Mouse (Mus musculus): ENCODE measurements around the gene Elmo1. TPM values are rescaled to one million over a fixed set of nuclear protein-coding genes. Genes with fewer than 3 reads are reported as not detected.

Elmo1 gene
- total and polyA plus RNA-seq, 3 experiments: 5.2 to 7.6 TPM; not detected in 1

GRCm38 (mm10) chr13:20349754-20350153, 259.4 kb downstream of the Elmo1 start:
- no peaks in the 10 kb centered on the region for H3K27me3 ChIP-seq (ENCODE audit: control insufficient read depth in 1 of 2, insufficient read depth in 2 of 2, low read length in 2 of 2)
- no peaks in the 10 kb centered on the region for H3K9me3 ChIP-seq (replicated peaks; ENCODE audit: insufficient read depth, low read length)
- no peak for DNase-seq (ENCODE audit: low read depth, low spot score)
- H3K4me1 ChIP-seq (ENCODE audit: control insufficient read depth in 1 of 2, insufficient read depth in 2 of 2, low read length in 2 of 2): no peaks in the 10 kb centered on the region
- no peaks in the 10 kb centered on the region for H3K79me2 ChIP-seq (ENCODE audit: control insufficient read depth, insufficient read depth, low read length, poor library complexity)
- no peaks in the 10 kb centered on the region for H3K36me3 ChIP-seq (ENCODE audit: control insufficient read depth in 1 of 2, insufficient read depth in 2 of 2, low read length in 2 of 2)
- H3K4me3 ChIP-seq (ENCODE audit: control insufficient read depth in 1 of 2, insufficient read depth in 1 of 2, low read depth in 2 of 2, low read length in 2 of 2): no peak overlapping the region
- no peak overlapping the region for H3K9ac ChIP-seq (ENCODE audit: control insufficient read depth, low read depth, low read length, poor library complexity, severe bottlenecking)
- no peak for TF ChIP-seq SIN3A (IDR thresholded peaks at IDR 0.05; ENCODE audit: low read length)
- no peak for TF ChIP-seq NRF1 (IDR thresholded peaks at IDR 0.05; ENCODE audit: insufficient read depth, low read depth, low read length, poor library complexity, severe bottlenecking)
- TF ChIP-seq ZC3H11A (IDR thresholded peaks at IDR 0.05; ENCODE audit: low read depth, low read length): no peak
- no peak for TF ChIP-seq MAFK (IDR thresholded peaks at IDR 0.05; ENCODE audit: borderline replicate concordance, low read depth, low read length)
- no peak for TF ChIP-seq ZMIZ1 (IDR thresholded peaks at IDR 0.05; ENCODE audit: low read depth, low read length)
- no peak for TF ChIP-seq HCFC1 (IDR thresholded peaks at IDR 0.05; ENCODE audit: low read depth, low read length)
- TF ChIP-seq MYB (IDR thresholded peaks at IDR 0.05; ENCODE audit: low read depth, low read length): no peak
- no peak for TF ChIP-seq POLR2AphosphoS2 (IDR thresholded peaks at IDR 0.05; ENCODE audit: low read length)
- no peak for TF ChIP-seq UBTF (IDR thresholded peaks at IDR 0.05; ENCODE audit: borderline replicate concordance, insufficient read depth, low read depth, low read length)
- TF ChIP-seq MAX (IDR thresholded peaks at IDR 0.05; ENCODE audit: low read length): no peak
- no peak for TF ChIP-seq CTCF (IDR thresholded peaks at IDR 0.05 in 2 of 3, conservative IDR thresholded peaks at IDR 0.05 in 1 of 3; ENCODE audit: control insufficient read depth in 1 of 3, insufficient read depth in 1 of 3, low read depth in 2 of 3, low read length in 3 of 3, poor library complexity in 1 of 3, severe bottlenecking in 1 of 3)
- TF ChIP-seq NELFE (IDR thresholded peaks at IDR 0.05; ENCODE audit: low read depth, low read length): no peak
- TF ChIP-seq MEF2A (IDR thresholded peaks at IDR 0.05; ENCODE audit: extremely low read depth, insufficient replicate concordance, low read depth, low read length, poor library complexity, severe bottlenecking): no peak
- no peak for TF ChIP-seq POLR2AphosphoS5 (IDR thresholded peaks at IDR 0.05; ENCODE audit: borderline replicate concordance, low read depth, low read length)
- H3K27ac ChIP-seq (ENCODE audit: control insufficient read depth, low read depth, low read length): no peak overlapping the region

- Histone ChIP-seq H3K79me2 (ENCODE audit: control insufficient read depth, insufficient read depth, low read length, poor library complexity) (no peaks in the 10 kb centered on the region), H3K27me3 (ENCODE audit: control insufficient read depth in 1 of 2, insufficient read depth in 2 of 2, low read length in 2 of 2) (no peaks in the 10 kb centered on the region), H3K9ac (ENCODE audit: control insufficient read depth, low read depth, low read length, poor library complexity, severe bottlenecking) (no peak overlapping the region), H3K4me3 (ENCODE audit: control insufficient read depth in 1 of 2, insufficient read depth in 1 of 2, low read depth in 2 of 2, low read length in 2 of 2) (no peak overlapping the region), H3K4me1 (ENCODE audit: control insufficient read depth in 1 of 2, insufficient read depth in 2 of 2, low read length in 2 of 2) (no peaks in the 10 kb centered on the region), H3K27ac (ENCODE audit: control insufficient read depth, low read depth, low read length) (no peak overlapping the region), H3K9me3 (replicated peaks; ENCODE audit: insufficient read depth, low read length) (no peaks in the 10 kb centered on the region), H3K36me3 (ENCODE audit: control insufficient read depth in 1 of 2, insufficient read depth in 2 of 2, low read length in 2 of 2) (no peaks in the 10 kb centered on the region)
- no peak for DNase-seq (ENCODE audit: low read depth, low spot score)
- no peak for TF ChIP-seq NELFE (IDR thresholded peaks at IDR 0.05; ENCODE audit: low read depth, low read length)
Observed at GRCm38 (mm10) chr13:20352631-20353030, 262.2 kb downstream of the Elmo1 start.
